Mouse (Mus musculus) cerebellum, adult 2 months (tissue): ENCODE data around the gene Bckdhb. TPM values are rescaled to one million over a fixed set of nuclear protein-coding genes. Genes with fewer than 3 reads are reported as not detected.

ENCODE experiments used
- DNase-seq, 2 experiments: peaks; one replicate each; pipeline ENCODE4 v3.0.0; 2021
- H3K27ac ChIP-seq: fragments of 200-500 bp; 2 replicates; pipeline ENCODE4 v1.5.1; 2012; ENCODE audit warnings: low read length, control low read depth, inconsistent platforms; ENCODE audit not compliant: insufficient read depth
- H3K27me3 ChIP-seq: fragments of 200-500 bp; 2 replicates; pipeline ENCODE4 v1.6.1; 2012; ENCODE audit warnings: inconsistent platforms, mild to moderate bottlenecking, low read length, moderate library complexity; ENCODE audit not compliant: control insufficient read depth, insufficient read depth
- H3K4me1 ChIP-seq: fragments of 200-500 bp; 2 replicates; pipeline ENCODE4 v1.6.1; 2011; ENCODE audit warnings: low read length; ENCODE audit not compliant: control insufficient read depth, insufficient read depth
- H3K4me3 ChIP-seq: fragments of 200-500 bp; replicated peaks from 2 replicates; pipeline ENCODE3; 2011; ENCODE audit warnings: mild to moderate bottlenecking, low read depth, low read length, control low read depth; ENCODE audit not compliant: insufficient read depth
- CTCF ChIP-seq: fragments of 200-500 bp; IDR thresholded peaks from 2 replicates; pipeline ENCODE4 v1.5.1; 2011; ENCODE audit warnings: low read depth, mild to moderate bottlenecking, control low read depth, low read length, moderate library complexity, borderline replicate concordance; ENCODE audit not compliant: insufficient read depth
- POLR2A ChIP-seq: fragments of 200-500 bp; IDR thresholded peaks from 2 replicates; pipeline ENCODE4 v1.6.1; 2011; ENCODE audit warnings: low read length, control low read depth, borderline replicate concordance; ENCODE audit not compliant: insufficient read depth
- WGBS: fragments of 180-500 bp; shearing (Covaris S2); methylation state at CpG from one replicate; pipeline ENCODE4 v1.1.7; 2018; 5-methylcytosine and 5-hydroxymethylcytosine counted together
- polyA plus RNA-seq: library from polyadenylated mRNA; depleted of rRNA; stranded (reverse); fragments of >200 nt; gene quantifications from 2 replicates; pipeline ENCODE4 v1.2.3, GENCODE M21; 2012

Gene Bckdhb
- polyA plus RNA-seq, 1 experiment = 60.3 TPM

DNA sequence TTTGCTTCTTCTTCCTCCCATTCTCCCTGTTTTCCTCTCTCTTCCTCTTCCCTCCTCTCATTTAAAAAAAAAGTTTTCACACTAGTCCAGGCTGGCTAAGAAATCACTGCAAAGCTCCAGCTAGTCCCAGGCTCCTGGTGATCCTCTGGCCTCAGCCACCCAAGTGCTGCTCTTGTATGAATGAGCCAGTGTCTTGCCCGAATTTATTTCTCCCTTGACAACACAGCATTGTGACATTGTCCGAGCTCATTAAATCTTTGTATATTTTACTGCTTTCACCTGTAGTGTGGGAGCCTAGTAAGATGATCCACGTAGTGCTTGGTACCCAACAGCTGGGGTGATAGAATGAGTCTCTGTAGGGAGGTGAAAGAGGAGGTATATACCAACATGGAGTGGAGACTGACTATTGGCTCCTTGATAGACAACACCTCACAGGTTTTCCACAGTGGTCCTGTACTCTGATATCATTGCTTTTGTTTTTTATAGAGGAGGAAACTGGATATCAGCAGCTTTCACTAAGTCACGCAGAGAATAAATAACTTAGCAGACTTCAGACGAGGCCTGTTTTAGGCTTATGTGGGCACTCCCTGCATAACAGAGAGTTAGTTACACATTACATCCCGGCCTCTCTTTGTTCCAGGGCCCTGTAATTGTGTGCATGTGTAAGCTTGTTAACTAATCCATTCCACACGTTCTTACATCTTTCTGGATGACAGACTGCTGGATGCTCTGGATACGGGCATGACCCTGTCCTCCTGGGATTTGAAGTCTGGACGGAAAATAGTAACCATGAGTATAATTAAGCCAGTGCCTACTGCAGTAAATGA, 15.8 kb downstream of the Bckdhb start:
- DNase-seq = no peak
- H3K27ac ChIP-seq = no peak overlapping the region
- WGBS = 88% methylated on average over 9 of the region's 9 CpGs

DNA sequence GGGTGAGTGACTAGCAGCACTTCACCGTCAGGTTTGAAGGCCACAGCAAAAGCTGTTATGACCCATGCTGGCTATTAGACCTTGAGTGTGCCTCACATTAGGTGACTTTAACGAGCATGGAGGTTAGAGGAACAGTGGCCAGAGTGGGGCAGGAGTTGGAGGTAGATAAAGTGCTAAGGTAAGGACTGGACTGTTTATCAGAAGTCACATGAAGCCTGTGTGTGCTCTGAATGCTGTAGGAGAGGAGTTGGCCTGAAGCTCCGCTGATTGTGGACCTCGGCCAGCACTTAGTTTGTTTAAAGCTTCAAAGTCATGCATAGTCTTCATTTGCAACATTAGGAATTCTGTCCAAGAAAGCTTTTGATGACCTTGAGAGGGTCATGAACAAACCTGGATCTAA, 26.4 kb downstream of the Bckdhb start:
- no peak overlapping the region for H3K4me3 ChIP-seq
- H3K27ac ChIP-seq = no peak overlapping the region
- no peak for DNase-seq
- H3K4me1 ChIP-seq = no peaks in the 10 kb centered on the region
- WGBS = 82% methylated on average over 4 of the region's 4 CpGs
- TF ChIP-seq POLR2A = no peak
- no peak for TF ChIP-seq CTCF
- H3K27me3 ChIP-seq = no peaks in the 10 kb centered on the region

More for the DNA sequence above, 15.8 kb downstream of the Bckdhb start:
- Histone ChIP-seq H3K4me3 (no peak overlapping the region), H3K27me3 (no peaks in the 10 kb centered on the region), H3K4me1 (no peaks in the 10 kb centered on the region)
- TF ChIP-seq POLR2A (no peak), CTCF (no peak)

DNA sequence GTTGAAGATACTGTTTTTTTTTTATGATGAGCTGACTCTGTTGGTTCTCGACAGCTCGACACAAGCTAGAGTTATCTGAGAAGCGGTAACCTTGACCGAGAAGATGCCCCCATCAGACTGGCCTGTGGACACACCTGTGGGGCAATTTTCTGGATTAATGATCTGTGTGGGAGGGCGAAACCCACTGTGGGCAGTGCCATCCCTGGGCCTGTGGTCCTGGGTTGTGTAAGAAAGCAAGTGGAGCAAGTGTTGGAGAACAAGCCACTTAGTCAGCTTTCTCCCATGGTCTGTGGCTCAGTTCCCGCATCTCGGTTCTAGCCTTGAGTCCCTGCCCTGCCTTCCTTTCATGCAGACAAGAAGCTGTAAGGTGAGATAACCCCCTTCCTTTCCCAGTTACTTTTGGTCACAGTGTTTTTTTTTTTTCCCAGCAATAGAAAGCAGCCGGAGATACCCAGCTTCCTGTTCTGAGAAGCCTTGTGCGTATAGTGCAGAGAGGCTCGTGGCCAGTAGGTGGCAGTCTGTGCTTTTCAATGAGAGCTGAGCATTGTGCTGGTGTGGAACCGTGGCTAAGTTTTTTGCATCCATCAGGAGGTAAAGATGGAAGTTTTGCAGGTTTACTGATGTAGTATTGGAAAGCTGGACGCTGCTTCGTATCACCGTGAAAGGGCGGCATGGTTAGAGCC, 31.8 kb downstream of the Bckdhb start:
- Histone ChIP-seq H3K4me1 (no peaks in the 10 kb centered on the region), H3K27me3 (no peaks in the 10 kb centered on the region), H3K27ac (no peak overlapping the region), H3K4me3 (no peak overlapping the region)
- peak; percentile 67 to 77 for DNase-seq
- no peak for TF ChIP-seq POLR2A
- TF ChIP-seq CTCF = peak; percentile 85
- 55% methylated on average over 15 of the region's 15 CpGs for WGBS

- H3K27ac ChIP-seq = no peak overlapping the region
- DNase-seq = peak; percentile 81
Observed at GRCm38 (mm10) chr9:83962098-83963086, 37.4 kb downstream of the Bckdhb start.

DNA sequence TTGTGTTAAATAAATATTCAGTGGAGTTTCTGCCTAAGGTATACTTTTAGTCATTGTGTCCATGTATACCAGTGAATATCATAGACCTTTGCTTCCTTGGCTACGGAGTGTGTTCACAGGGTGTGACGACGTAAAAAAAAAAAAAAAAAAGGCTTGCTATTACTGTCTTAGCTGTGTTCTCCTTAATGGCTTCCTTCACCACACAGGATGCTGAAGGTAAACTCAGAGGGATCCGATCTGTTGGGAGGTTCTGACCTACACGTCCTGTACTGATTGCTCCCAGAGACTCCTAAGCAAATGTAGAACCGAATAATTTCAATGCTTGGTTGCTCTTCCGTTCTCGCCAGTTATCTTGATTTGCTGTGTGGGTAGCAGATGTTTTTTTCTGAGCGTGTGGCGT, 38.4 kb downstream of the Bckdhb start:
- no peak overlapping the region for H3K4me3 ChIP-seq
- H3K27me3 ChIP-seq = no peaks in the 10 kb centered on the region
- TF ChIP-seq POLR2A = no peak
- TF ChIP-seq CTCF = no peak
- H3K27ac ChIP-seq = no peak overlapping the region
- DNase-seq = no peak
- H3K4me1 ChIP-seq = peaks cover 4% of the 10 kb centered on the region; the same call in 1 of the 2 replicates
- 74% methylated on average over 10 of the region's 10 CpGs for whole genome bisulfite sequencing

More at GRCm38 (mm10) chr9:83962098-83963086, 37.4 kb downstream of the Bckdhb start:
- H3K27me3 ChIP-seq = no peaks in the 10 kb centered on the region
- no peak for TF ChIP-seq POLR2A
- no peak for TF ChIP-seq CTCF
- 22% methylated on average over 10 of the region's 10 CpGs for WGBS
- H3K4me3 ChIP-seq = no peak overlapping the region
- peaks cover 4% of the 10 kb centered on the region; the same call in 1 of the 2 replicates for H3K4me1 ChIP-seq

DNA sequence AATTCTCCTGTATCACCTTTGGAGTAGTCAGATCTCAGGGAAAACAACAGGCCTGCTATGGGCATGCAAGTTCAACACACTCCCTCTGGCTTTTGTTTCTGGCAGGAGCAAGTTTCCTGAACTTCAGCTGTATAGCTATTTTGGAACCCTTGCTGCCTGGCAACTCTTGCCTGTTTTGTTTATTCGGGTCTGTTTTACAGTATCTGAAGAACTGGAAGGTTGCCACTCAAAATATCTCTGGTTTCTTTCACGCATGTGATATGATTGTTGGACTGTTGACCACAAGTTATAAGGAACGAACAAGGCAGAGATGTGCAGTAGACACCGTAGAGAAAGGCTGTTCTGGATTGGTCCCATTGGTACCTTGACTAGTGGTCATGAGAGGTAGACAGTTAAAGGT, 39.4 kb downstream of the Bckdhb start:
- no peak for TF ChIP-seq POLR2A
- TF ChIP-seq CTCF = no peak
- H3K4me3 ChIP-seq = no peak overlapping the region
- peaks cover 4% of the 10 kb centered on the region; the same call in 1 of the 2 replicates for H3K4me1 ChIP-seq
- no peak for DNase-seq
- no peak overlapping the region for H3K27ac ChIP-seq
- WGBS = 68% methylated on average over 4 of the region's 4 CpGs
- no peaks in the 10 kb centered on the region for H3K27me3 ChIP-seq

- Histone ChIP-seq H3K27me3 (no peaks in the 10 kb centered on the region), H3K27ac (no peak overlapping the region), H3K4me3 (no peak overlapping the region), H3K4me1 (peaks cover 1% of the 10 kb centered on the region; the same call in 1 of the 2 replicates)
- no peak for DNase-seq
- no peak for TF ChIP-seq POLR2A
- 94% methylated on average over 9 of the region's 9 CpGs for WGBS
Observed at GRCm38 (mm10) chr9:83967439-83968050, 42.6 kb downstream of the Bckdhb start.
